Mouse (Mus musculus) kidney, adult 2 months (tissue): ENCODE results near the gene Fabp6.

ENCODE experiments used
- CTCF ChIP-seq: fragments of 200-500 bp; conservative IDR thresholded peaks from 2 replicates; pipeline ENCODE4 v1.5.1; 2011; ENCODE audit warnings: low read depth, mild to moderate bottlenecking, control low read depth, low read length, moderate library complexity, mixed read lengths; ENCODE audit not compliant: insufficient read depth, insufficient read length
- POLR2A ChIP-seq: fragments of 200-500 bp; IDR thresholded peaks from one replicate; pipeline ENCODE4 v1.6.1; 2011; ENCODE audit warnings: low read depth, low read length, control low read depth

DNA sequence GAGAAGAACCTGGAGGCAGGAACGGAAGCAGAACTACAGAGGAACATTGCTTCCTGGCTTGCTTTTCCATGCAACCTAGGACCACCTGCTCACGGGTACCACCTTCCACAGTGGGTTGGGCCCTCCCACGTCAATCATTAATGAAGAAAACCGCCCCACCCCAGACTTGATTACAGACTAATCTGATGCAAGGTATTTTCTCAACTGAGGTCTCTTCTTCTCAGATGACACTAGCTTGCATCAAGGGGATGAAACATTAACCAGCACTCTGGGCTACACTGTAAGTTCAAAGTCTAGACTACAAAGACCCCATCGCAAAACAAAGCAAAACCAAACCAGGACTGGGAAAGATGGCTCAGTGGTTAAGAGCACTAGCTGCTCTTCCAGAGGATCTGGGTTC lies 20.4 kb upstream of the Fabp6 start:
- no peak for TF ChIP-seq CTCF
- TF ChIP-seq POLR2A = no peak
